Mouse (Mus musculus): ENCODE data around the gene Tmem269.

Gene Tmem269

DNA sequence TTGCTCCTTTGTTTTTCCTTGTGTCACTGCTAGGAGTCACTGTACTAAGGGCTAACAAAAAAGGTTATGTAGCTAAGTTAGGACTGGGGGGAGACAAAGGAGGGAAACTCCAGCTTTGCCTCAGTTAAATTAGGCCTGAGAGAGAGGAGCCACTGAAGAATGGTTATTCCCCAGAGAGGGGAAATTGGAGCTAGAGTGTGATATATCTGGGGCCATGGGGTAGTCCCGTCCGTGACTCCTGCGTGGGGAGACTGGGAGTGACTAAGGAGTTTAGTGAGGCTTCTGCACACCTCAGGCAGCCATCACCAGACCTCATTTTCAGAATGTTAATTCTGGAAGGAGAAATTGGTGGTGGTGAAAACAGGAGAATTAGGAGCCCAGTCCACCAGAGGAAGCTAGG lies 16.3 kb upstream of the Tmem269 start:
- DNase-seq: no peak

DNA sequence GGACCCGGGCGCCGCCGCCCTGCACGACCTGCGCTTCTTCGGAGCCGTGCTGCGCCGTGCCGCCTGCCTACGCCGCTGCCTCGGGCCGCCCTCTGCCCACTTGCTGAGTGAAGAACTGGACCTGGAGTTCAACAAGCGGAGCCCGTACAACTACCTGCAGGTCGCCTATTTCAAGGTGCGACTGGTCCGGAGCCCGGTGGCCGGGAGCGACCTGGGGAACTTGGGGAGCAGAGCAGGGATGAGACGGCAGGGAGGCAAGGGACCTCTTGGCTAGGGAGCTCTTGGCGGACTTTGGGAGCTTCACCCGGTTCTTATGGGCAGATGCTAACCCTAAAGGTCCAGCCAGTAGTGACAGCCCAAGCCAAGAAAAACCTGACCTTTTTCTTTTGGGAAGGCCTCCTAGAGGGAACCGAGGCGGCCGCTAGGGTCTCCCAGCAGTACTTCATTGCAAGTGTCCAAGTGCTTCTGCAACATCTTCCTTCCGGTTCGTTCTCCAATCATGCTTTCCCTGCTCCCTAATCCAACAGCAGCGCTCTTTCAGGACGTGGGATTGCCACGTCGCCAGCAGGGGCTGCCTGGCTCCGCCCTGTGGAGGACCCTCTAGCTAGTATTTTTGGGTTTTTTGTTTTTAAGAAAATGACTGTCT lies 15.4 kb upstream of the Tmem269 start:
- DNase-seq: peak; percentile 66

DNA sequence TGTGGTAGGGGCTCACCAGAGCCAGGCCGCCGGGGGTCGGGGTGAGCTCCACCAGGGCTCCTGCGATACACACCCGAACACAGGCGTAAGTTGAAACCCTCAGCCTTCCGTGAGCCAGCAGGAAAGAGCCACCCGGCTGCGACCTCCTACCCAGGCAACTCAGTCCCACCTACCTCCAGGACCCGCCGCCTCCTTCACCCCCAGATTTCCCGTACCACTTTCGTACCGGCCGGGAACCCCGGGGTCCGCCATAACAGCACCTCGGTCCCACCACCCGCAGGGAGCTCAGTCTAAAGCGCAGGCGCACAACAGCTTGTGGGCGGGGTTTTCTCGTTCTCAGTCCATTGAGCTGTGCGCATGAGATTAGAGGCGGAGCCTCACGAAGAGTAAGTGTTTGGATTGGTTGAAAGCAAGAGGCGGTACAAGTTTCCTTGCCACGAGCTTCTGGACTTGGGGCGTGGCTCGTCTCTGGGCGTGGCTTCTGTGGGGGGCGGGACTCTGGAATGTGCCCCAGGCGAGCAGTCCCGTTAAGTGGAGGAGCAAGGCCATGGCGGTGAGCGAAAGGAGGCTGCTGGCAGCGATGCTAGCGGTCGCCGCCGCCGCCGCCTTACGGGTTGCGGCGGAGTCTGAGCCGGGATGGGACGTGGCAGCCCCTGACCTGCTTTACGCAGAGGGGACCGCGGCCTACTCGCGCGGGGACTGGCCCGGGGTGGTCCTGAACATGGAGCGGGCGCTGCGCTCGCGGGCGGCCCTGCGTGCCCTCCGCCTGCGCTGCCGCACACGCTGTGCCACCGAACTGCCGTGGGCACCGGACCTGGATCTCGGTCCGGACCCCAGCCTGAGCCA lies 14.6 kb upstream of the Tmem269 start, which contains the start of the genes AU022252 and P3h1:
TSS of gene AU022252 (minus strand) at position 303 of the 846 bp plus-strand sequence.
TSS of gene P3h1 (plus strand) at position 506 of the 846 bp plus-strand sequence.
- peak; percentile 100 for DNase-seq

DNA sequence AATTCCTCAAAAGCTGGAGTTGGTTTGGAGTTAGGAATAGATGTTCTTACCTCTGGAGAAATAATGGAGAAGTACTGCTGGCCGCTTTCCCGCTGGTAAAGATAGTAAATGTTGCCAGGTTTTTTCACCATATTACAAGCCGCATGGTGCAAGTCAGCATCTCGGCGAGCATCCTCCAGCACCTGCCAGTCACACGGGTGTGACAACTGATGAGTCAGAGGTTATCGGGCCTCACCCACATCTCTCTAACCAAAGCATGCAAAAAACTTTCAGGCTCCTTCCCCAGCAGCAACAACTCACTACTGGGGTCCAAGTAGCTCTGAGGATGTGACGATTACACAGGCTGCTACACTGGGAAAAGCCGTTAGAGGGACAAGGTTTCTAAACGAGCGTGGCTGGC lies 8.7 kb upstream of the Tmem269 start:
- no peak for DNase-seq

DNA sequence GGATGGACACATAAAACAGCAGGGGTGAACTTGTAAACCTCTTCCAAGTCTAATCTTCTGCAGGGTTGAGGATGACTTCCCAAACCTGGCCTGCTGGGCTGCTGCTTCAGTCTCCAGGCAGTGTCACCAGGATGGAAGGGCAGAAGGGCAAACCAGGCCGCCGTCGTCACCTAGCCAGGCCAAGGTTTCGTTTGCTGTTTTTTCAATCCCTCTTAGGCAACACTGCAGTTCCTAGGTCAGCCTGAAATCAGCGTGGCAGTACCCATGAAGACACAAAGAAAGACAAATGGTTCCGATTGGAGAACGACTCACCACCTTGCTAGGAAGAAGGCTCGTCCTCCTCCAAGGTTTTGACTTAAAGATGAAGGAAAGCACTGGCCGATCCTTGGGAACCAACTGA lies 7.7 kb upstream of the Tmem269 start:
- DNase-seq: no peak

DNA sequence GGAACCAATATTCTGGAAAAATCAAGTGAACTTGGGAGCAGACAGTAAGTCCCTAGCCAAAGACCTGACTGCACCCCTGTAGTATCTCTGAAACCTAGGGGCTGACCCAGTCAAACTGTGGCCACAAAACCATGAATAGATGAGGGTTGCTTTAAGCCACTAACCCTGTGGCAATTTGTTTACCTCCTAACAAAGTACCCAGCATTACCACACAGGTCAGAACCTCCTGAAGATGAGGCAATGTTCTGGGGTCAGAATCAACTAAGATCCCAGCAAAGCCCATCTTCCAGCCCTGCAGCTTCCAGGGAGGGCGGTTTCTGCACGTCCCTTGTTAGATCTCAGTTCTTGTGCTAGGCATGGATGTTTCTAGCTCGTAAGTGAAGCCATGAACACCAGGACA lies 6.5 kb upstream of the Tmem269 start:
- DNase-seq: no peak

DNA sequence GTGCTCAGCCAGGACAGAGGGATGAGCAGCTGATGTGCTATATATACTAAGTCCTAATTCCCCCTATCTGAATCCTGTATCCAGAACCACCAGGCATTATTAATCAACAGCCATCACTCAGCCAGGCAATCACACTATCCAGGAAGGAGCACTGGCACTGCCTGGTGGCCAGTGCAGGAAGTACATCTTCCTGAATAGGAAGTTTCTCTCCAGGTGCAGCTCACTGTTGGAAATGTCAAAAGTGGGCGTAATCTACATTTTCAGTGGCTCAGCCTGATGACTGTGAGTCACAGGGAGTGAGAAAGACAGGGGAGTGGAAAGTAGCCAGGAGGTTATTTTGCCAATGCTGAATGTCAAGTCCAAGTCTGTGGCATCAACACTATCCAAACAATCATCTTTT lies 5.7 kb upstream of the Tmem269 start:
- DNase-seq: peak; percentile 36

DNA sequence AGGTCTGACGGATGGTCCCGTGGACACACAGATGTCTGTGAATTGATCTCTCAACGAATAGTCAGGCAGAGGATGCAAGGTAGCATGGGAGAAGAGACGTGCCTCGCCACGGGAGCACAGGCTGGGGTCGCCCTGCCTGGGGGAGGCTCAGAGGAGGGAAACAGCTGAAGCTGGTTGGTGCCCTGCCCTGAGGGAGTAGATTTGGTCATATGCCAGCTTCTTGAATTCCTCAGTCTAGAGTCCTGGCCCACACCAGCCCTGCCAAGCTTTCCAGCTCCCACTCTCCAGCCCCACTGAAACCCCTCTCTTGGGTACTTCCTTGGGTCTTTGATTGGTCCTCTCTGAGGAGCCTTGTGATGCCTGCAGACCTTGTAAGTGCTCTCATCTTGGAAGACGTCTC lies 1.4 kb downstream of the Tmem269 start:
- DNase-seq: no peak

DNA sequence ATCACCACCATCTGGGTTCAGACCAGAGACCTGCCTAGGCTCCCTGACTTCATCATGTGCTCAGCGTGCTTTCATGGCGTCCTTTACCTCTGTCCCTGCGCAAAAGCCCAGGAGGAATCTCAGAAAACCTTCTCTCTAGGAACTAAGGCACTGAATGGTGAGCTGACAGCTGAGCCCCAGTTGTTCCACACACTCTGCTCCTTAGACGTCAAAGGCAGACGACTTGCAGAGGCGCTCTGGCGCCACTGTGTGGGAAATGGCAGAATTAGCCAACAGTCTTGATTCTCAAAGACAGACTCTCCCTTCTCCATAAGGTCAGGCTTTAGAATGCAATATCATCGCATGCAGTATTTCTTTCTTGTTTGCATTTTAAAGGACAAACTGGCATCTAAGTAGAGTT lies 13.3 kb downstream of the Tmem269 start:
- DNase-seq: peak; percentile 19

DNA sequence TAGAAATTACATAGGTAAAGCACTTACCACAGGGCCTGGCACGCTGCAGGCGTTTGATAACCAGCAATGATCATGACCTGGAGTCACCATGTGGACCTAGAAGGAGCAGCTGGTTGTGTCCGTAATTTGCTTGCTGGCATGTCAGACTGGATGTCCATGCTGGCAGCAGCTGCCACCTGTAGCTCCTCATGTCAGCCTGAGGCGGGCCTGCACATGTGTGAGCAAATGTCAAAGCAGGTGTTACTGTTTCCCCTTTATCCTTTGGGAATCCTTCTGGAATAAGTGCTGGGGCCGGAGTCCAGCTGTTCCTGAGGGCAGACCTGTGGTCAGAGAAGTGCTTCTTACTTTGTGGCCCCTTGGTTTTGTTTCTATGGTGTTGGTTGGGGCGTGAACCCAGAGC lies 19.9 kb downstream of the Tmem269 start:
- no peak for DNase-seq

DNA sequence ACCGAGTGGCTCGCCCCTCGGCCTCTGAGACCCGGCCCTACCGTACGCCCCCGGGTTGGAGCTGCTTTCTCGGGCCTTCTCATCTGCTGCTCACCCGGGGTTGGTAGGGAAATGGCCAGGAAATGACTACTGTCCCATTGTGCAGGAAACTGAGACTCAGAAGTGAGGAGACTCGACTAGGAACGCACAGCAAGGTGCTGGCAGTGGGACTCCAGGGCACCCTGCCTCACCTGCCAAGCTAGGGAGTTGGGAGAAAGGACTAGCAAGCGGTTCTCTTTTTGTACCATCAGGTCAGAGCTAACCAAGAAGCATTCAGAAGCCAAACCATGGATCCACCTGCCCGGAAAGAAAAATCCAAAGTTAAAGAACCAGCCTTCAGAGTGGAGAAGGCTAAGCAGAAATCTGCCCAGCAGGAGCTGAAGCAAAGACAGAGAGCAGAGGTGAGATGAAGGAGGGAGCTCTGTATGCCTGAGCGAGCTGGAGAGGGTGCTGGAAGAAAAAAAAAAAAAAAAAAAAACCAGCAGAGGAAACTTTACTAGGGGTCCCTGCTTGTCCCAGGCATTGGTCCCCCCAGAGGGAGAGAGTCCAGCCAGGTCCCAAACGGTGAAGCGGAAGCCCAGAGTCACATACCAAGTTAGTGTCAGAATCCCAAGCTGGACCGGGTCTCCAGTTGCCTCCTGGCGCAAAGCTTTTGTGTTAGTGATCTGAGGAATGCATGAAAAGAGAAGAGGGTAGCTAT lies 22.3 kb downstream of the Tmem269 start:
- DNase-seq: peak; percentile 25

DNA sequence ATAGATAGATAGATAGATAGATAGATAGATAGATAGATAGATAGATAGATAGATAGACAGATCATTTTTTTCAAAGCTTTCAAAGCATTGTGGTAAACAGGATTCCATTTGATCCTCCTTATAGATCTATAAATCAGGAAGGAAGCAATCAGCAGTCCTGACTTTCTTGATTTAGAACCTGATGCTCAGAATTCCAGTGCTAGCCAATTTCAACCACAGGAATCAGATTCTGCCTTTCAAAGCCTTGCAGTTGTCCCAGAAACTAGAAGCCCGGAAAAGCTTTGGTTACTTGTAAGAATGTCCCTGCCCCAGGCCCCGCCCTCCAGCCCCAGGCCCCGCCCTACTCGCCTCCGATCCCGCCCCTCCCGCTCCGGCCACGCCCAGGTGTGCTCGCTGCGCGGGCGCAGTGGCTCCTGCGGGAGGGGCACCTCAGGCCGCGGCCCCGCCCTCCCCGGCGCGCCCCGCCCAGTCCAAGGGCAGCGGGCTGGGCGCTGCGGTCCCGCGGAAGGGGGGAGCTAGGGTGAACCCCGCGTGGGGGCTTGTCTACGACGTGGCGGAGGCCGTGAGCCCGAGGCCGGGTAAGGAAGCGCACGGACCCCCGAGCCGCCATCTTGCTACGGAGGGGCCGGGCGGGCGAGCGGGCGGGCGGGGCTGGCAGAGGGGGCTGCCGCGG lies 23.0 kb downstream of the Tmem269 start, which contains the start of gene Svbp:
TSS of gene Svbp (plus strand) at position 398 of the 673 bp plus-strand sequence.
- DNase-seq: peak; percentile 82

DNA sequence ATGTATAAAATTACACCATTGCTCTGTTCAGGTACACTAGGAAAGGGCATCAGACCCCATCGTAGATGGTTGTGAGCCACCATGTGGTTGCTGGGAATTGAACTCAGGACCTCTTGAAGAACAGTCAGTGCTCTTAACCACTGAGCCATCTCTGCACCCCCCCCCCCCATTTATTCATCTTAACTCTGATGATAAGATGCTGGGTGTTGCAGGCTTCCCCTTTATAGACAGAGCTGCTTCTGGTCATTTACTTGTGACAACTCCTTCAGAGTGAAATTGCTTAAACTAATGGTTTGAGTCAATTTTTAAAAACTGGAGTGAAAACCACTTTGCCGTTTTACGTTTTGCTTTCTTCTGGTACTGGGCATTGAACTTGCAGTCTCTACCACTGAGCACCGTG lies 25.3 kb downstream of the Tmem269 start:
- no peak for DNase-seq

DNA sequence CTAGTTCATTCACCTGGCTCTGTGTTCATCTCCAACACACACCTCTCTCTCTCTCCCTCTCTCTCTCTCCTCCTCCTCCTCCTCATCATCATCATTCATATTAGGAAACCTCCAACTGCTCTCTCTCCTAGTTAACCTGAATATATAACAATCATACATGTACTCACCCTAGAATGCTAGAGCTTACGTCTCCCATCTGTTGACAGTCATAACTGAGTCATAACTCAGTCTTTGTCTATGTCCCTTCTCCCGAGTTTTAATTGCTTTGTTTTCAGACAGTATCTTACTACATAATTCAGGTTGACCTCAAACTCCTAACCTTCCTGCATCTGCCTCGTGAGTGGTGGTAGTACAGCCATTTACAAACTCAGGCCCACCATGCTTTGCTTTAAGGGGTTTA lies 26.7 kb downstream of the Tmem269 start:
- no peak for DNase-seq

DNA sequence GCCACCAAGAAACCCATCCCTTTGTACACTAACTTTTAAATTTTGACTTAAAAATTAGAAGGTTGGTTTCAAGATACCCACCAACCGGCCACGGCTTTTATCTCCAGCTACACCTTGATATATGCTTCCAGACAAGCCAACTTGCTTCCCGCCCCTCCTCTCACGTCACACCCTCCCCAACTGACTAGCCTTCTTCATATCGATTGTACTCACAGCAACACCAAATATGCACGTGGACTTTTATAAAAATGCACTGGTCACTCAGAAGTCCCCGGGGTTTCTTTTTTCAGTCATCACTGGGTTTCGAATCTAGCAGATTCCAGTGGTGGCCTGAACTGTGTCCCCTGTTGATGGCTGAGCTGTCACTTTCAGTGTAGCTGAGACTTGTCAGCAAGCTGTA lies 27.4 kb downstream of the Tmem269 start:
- DNase-seq: no peak

DNA sequence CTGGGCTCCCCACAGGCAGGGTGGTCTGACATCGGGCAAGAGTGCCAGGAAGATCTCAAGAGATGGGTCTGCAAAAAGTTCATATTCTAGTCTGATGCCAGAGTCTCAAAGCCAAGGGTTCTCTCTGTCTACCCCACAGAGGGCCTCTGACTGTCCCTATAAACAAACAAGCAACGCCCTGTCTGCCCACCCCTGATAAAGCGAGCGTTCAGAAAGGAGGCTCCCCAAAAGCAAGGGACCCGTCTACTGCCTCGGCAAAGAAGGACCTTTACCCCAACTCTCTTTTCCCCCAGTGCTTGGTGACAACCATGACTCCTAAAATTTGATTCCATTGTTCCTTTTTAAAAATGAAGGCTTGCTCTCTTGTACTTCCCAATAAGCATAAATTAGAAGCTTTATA lies 28.2 kb downstream of the Tmem269 start, which contains the start of gene Ermap:
TSS of gene Ermap (minus strand) at position 148 of the 400 bp plus-strand sequence.
- DNase-seq: no peak

DNA sequence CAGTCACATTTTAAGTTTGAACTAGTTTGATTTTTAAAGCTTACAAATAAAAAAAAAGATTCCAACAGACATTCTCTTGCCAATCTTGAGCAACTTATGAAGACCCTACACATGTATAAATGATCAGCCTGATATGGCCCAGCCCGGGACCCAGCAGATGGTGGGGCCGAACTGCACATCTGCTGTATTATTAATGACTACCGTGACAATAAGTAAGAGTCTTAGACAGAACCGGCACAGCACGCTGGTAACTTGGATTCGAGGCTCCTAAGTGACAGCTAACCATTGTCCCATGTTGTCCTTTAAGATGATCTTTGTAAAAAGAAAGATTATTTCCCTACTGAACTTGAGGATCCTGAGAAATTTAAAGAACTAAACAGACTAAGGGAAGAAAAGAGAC lies 28.6 kb downstream of the Tmem269 start:
- no peak for DNase-seq

DNA sequence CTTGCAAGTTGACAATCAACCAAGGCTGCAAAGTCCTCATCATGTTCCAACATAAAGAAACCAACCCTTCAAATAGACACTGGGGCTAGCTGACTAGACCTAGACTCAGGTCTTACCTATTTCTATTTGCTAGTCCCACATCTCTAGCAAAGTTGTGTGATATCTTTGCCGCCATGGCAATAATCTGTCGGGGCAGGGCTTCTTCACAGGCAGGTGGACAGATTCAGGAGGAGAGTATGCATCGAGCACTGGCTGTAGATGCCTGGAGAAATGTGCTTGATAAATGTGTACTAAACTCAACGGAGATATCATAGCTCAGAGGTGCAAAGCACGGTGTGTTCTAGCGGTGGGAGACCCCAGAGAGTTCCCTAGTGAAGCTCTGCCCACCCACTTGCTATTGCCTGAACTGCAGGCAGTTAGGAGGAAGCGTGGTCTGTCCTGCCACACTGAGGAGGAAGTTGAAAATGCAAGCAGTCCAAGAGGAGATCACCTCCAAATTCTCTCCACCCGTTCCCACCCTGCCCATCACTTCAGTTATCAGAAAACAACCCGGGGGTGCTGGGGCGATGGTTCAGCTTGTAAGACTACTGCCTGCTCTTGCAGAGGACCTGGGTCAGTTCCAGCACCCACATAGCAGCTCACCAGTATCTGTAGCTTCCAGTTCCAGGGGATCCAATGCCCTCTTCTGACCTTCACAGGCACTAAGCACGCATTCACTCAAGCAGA lies 29.8 kb downstream of the Tmem269 start:
- DNase-seq: no peak

DNA sequence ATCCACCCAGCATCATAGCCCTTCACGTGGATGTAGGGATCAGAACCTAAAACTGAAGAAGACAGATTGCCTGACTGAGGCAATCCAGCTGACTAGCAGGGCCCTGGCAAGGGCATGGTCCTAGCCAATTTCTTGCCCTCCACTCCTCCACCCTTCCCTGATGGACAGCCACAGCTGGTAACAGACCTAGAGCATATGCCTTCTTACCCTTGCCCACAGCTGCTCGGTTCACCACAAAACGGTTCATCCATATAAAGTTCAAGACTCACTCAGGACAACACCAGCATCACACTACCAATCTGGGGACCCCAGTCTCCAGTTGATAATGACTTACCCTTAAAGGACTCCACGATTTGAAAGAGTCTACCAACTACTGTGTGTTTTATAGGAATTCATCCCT lies 32.2 kb downstream of the Tmem269 start:
- no peak for DNase-seq

DNA sequence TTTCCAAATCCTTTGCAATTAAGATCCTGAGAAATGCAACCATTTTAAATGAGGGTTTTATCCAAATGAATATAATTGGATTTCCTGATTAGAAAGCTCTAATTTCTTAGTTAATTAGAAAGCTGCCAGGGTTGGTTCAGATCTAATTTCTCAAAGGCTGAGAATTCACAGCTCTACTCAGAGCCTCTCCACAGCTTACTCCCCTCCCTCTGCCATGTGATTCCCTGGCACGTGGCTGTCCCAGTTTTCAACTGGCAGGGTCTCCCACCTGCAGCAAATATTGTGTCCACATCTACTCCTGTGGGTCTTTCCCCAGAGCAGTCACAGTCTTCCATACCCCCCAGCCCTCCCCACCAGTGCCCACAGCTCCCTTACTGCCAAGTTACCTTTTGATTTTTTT lies 34.5 kb downstream of the Tmem269 start:
- DNase-seq: no peak

DNA sequence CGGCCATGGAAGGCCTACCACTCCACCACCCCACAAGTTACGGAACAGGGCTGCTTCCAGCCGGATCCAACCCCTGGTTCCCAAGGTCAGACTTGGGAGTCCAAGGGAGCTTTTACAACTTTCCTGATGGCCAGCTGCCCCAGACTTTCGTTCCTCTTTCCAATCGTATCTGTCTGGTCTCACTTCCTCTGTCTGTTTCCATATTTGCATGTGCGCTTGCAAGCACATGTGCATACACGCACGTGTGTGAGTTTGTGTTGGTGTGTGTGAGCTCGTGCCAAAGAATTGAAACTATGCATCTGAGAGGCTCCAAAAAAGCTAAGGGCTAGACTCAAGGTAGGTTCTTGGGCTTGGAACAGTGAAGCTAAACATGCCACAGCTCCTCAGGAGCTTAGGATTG lies 36.6 kb downstream of the Tmem269 start:
- DNase-seq: no peak

DNA sequence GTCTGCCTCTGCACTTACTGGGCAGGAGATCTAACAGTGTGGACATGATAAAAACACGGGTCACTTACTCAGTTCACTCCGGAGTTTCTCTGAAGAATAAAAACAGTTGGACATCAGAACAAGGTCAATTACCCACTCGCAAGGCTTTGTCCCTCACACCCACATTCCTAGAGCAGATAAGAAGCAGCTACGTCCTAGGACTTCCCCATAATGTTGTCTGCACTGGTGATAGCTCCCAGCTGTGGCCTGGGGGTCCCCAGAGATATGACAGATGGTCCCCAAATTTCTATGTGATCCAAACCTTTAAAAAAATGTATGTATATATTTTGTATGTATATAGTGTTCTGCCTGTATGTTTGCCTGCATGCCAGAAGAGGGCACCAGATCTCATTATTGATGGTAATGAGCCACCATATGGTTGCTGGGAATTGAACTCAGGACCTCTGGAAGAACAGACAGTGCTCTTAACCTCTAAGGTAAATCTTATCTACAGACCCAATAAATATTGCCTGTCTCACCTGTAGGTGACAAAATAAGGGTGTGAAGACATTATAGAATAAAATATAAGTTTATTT lies 37.8 kb downstream of the Tmem269 start:
- no peak for DNase-seq
